Mouse (Mus musculus) lung, embryonic 16.5 days (tissue): ENCODE data around the gene Bicd1. TPM values are rescaled to one million over a fixed set of nuclear protein-coding genes. Genes with fewer than 3 reads are reported as not detected.

Experiments
- microRNA-seq: library from miRNA; unstranded; fragments of <30 nt; microRNA quantifications from one replicate; pipeline ENCODE4, GENCODE M21; 2016
- polyA plus RNA-seq: library from polyadenylated mRNA; unstranded; fragments of >200 nt; fragmentation: Nextera tagmentation; extraction: Ambion mirVana; gene quantifications from 2 replicates; pipeline ENCODE4 v1.2.1, GENCODE M21; 2015

Gene Bicd1
- polyA plus RNA-seq, 1 experiment from 2014 or later: 6.4 TPM

Small RNAs within 50 kb of the gene (microRNA-seq; reads per million reads assigned to microRNA genes)
- not detected for gene Gm24307

Other genes starting within 250 kb of the Bicd1 start
- 25.9 and 34.5 TPM in 2 replicates for gene Amn1, start 220.2 kb upstream of the Bicd1 start, polyA plus RNA-seq
- 46.7 and 49.0 TPM in 2 replicates for gene Resf1, start 99.5 kb upstream of the Bicd1 start, polyA plus RNA-seq